Mouse (Mus musculus) heart, embryonic 16.5 days (tissue): ENCODE data around the gene Wnt10a. TPM values are rescaled to one million over a fixed set of nuclear protein-coding genes. Genes with fewer than 3 reads are reported as not detected.

ENCODE experiments used
- ATAC-seq: fragments of 200-750 bp; cut with Nextera tagmentation; replicated peaks from 2 replicates; pipeline ENCODE4 v1.8.0; 2017; ENCODE audit warnings: moderate number of reproducible peaks; ENCODE audit not compliant: insufficient read depth, low FRiP score; ENCODE audit errors: extremely low read depth
- H3K27ac ChIP-seq: fragments of 300-500 bp; sonication (generic); 2 replicates; pipeline ENCODE4 v1.5.1; 2014; ENCODE audit warnings: mild to moderate bottlenecking, low read length, control low read depth, moderate library complexity
- H3K27me3 ChIP-seq: fragments of 300-500 bp; sonication (generic); 2 replicates; pipeline ENCODE4 v1.6.1; 2014; ENCODE audit warnings: low read length, mixed read lengths; ENCODE audit not compliant: control insufficient read depth, insufficient read depth
- H3K36me3 ChIP-seq: fragments of 300-500 bp; sonication (generic); 2 replicates; pipeline ENCODE4 v1.6.1; 2014; ENCODE audit not compliant: control insufficient read depth, insufficient read depth
- H3K4me1 ChIP-seq: fragments of 300-500 bp; sonication (generic); 2 replicates; pipeline ENCODE4 v1.6.1; 2014; ENCODE audit warnings: low read length, mixed read lengths; ENCODE audit not compliant: control insufficient read depth, insufficient read depth
- H3K4me2 ChIP-seq: fragments of 300-500 bp; sonication (generic); 2 replicates; pipeline ENCODE4 v1.6.1; 2014; ENCODE audit warnings: low read depth, mild to moderate bottlenecking, control low read depth, low read length
- H3K4me3 ChIP-seq: fragments of 300-500 bp; sonication (generic); 2 replicates; pipeline ENCODE4 v1.5.1; 2014; ENCODE audit warnings: mild to moderate bottlenecking, control low read depth, low read length
- H3K9ac ChIP-seq: fragments of 300-500 bp; sonication (generic); 2 replicates; pipeline ENCODE4 v1.6.1; 2014; ENCODE audit warnings: low read length, control low read depth
- H3K9me3 ChIP-seq: fragments of 300-500 bp; sonication (generic); replicated peaks from 2 replicates; pipeline ENCODE4 v1.6.1; 2016; ENCODE audit warnings: low read length; ENCODE audit not compliant: control insufficient read depth
- WGBS: fragments of 180-500 bp; shearing (Covaris S2); extraction: QIAGEN DNeasy Blood & Tissue Kit; methylation state at CpG from one replicate; pipeline ENCODE4 v1.1.7; 2014; 5-methylcytosine and 5-hydroxymethylcytosine counted together
- polyA plus RNA-seq: library from polyadenylated mRNA; unstranded; fragments of >200 nt; fragmentation: Nextera tagmentation; extraction: Ambion mirVana; gene quantifications from 2 replicates; pipeline ENCODE4 v1.2.1, GENCODE M21; 2015

Wnt10a gene
- polyA plus RNA-seq: 0.20 and 0.24 TPM in 2 replicates

DNA sequence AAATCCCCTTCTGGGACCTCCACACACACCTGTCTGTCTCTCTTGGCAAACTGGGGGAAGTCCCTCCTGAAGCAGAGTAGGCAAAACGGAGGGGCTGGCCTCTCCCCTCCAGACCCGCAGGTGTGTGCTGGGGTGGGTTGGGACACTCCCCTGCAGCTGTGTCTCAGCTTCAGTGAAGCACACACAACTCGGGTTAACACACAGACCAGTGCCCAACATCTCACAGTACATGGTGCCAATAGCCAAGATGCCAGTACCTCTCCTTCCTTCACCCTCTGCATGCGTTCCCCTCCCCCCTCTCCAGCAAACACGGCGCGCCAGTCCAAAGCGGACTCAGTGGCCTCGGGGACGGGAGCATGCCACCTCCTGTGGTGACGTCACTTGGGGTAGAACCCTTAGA is at the start of gene Wnt10a:
Wnt10a (plus strand) TSS at position 268 of the 400 bp plus-strand sequence.
- peak within 1 kb of the TSS; percentile 41 for H3K4me3 ChIP-seq
- H3K4me2 ChIP-seq: peak within 1 kb of the TSS; percentile 61
- H3K4me1 ChIP-seq: peaks cover 15% of the 10 kb centered on the region
- H3K36me3 ChIP-seq: no peaks in the 10 kb centered on the region
- H3K27ac ChIP-seq: no peak within 1 kb of the TSS
- ATAC-seq: no peak
- 0 out of 2 replicates have a peak within 1 kb of the TSS, but pooled peaks have one; percentile 42 for H3K9ac ChIP-seq
- WGBS: 2% methylated on average over 11 of the region's 11 CpGs
- H3K9me3 ChIP-seq: no peaks in the 10 kb centered on the region
- H3K27me3 ChIP-seq: peaks cover 98% of the 10 kb centered on the region

DNA sequence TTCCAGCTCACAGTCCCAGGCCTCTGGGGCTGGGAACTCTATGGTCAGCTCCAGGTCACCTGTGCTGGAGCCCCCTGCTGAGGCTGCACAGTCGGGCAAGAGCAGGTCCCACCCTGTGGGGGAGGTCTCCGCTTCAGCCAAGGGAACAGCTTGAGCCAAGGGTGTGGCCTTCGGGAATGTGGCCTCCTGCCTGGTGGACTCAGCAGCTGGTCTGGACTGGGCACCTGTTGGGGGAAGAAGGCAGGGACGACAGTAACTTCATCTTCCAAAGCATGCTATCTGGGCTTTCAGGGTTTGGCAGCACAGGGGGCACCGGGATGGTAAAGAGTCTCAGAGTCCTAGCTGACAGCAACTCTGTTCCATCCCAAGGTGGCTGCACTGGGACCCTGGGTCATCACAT is 44.0 kb upstream of the Wnt10a start:
- peaks cover 11% of the 10 kb centered on the region for H3K4me1 ChIP-seq
- no peak overlapping the region for H3K27ac ChIP-seq
- no peak overlapping the region for H3K4me3 ChIP-seq
- no peaks in the 10 kb centered on the region for H3K36me3 ChIP-seq
- H3K4me2 ChIP-seq: no peak overlapping the region
- 63% methylated on average over 5 of the region's 5 CpGs for WGBS
- ATAC-seq: no peak
- no peaks in the 10 kb centered on the region for H3K27me3 ChIP-seq
- H3K9me3 ChIP-seq: no peaks in the 10 kb centered on the region
- no peak overlapping the region for H3K9ac ChIP-seq

DNA sequence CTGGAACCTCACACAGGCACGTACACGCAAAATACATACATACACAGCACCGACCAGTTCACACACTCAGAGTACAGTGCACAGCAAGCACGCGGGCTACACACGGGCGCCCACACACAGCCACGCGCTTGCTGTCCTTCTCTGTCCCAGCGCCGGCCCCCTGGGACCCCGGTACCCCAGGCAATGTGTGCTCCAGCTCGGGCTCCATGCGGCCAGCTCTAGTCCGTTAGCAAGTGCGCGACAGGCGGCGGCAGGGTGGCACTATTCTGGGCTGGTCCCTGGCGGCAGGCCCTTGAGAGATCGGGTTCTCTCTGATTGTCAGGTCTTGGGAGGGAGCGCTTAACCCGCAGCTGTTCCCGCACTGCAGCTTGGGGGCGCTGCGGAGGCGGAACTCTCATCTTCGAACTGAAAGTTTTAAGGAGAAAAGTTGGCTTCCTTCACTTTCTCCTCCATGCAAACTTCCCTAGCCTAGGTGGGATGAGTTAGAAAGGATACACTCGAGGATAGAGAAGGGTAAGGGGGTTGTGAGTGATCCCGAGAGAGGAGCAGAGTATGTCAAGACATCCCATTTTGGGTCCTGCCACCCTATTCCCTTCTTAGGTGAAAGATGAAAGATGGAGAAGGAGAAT is 42.6 kb upstream of the Wnt10a start, which contains the start of gene Prkag3:
Prkag3 (minus strand) TSS at position 579 of the 629 bp plus-strand sequence.
- ATAC-seq: peak; percentile 87
- no peaks in the 10 kb centered on the region for H3K27me3 ChIP-seq
- 6% methylated on average over 30 of the region's 30 CpGs for WGBS
- H3K4me2 ChIP-seq: peak within 1 kb of the TSS; percentile 59
- H3K9ac ChIP-seq: peak within 1 kb of the TSS; percentile 63
- peak within 1 kb of the TSS; percentile 78 for H3K27ac ChIP-seq
- no peaks in the 10 kb centered on the region for H3K36me3 ChIP-seq
- H3K4me1 ChIP-seq: peaks cover 11% of the 10 kb centered on the region
- H3K9me3 ChIP-seq: no peaks in the 10 kb centered on the region
- peak within 1 kb of the TSS; percentile 49 for H3K4me3 ChIP-seq

DNA sequence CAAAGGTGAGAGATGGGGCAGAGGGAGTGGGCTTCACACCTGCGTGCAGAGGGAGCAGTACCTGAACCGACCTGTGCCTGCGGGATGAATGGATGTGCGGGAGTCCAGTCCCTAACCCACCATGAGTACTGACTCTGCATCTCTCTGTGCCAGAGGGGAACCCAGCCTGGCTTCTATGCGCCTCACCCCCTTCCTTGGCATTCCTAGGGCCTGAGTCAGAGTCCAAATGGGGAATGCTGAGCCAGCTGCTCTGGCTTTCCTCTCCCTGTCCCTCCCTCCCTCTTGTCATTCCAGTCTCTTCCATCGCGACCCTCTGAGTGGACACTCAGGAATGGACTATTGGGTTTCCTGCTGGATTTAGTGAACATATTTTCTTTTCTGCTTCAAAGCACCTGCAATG is 42.0 kb upstream of the Wnt10a start:
- WGBS: 31% methylated on average over 7 of the region's 7 CpGs
- H3K4me1 ChIP-seq: peaks cover 11% of the 10 kb centered on the region
- no peaks in the 10 kb centered on the region for H3K9me3 ChIP-seq
- H3K36me3 ChIP-seq: no peaks in the 10 kb centered on the region
- peak overlapping the region; percentile 49 for H3K4me3 ChIP-seq
- H3K9ac ChIP-seq: peak overlapping the region; percentile 63
- no peaks in the 10 kb centered on the region for H3K27me3 ChIP-seq
- peak overlapping the region; percentile 59 for H3K4me2 ChIP-seq
- H3K27ac ChIP-seq: peak overlapping the region; percentile 78
- ATAC-seq: peak; percentile 92

DNA sequence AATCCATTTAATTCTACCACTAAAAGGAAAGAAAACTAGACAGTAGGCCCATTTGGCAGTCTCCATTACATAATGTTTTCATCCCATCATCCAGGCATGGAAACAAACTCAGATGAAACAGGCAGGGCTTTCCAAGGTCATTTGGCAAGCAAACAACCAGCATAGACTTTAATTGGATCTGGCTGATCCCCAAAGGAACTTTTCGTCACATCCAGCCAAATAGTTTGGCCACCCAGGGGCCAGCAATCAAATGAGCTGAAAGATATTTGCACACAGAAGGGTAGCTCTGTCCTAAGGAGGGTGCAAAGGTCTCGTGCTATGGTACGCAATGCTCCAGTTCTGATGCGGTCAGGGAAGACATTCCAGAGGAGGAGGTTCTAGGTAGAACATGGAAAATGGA is 40.6 kb upstream of the Wnt10a start:
- no peak overlapping the region for H3K27ac ChIP-seq
- H3K4me3 ChIP-seq: no peak overlapping the region
- no peak overlapping the region for H3K4me2 ChIP-seq
- peaks cover 11% of the 10 kb centered on the region for H3K4me1 ChIP-seq
- no peaks in the 10 kb centered on the region for H3K36me3 ChIP-seq
- no peaks in the 10 kb centered on the region for H3K9me3 ChIP-seq
- ATAC-seq: no peak
- no peaks in the 10 kb centered on the region for H3K27me3 ChIP-seq
- no peak overlapping the region for H3K9ac ChIP-seq
- 74% methylated on average over 4 of the region's 4 CpGs for WGBS

DNA sequence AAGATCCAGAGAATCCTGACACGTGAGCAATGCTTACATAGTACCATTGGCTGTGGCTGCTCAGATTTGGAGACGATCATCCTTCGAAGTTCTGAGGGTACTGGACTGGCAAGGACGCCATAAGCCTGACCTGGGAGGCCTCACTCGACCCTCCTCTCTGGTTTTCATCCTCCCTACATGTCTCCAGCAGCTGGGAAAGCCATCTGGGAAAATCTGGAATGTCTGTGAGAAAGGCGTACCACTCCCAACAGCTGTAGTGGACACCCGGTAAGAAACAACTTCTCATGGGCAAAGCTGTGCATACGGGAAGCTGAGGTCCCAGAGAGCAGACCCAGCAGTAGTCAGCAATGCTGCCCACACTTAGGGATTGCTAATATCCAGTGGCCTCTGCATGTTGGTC is 39.2 kb upstream of the Wnt10a start:
- Histone ChIP-seq H3K4me3 (no peak overlapping the region), H3K27me3 (no peaks in the 10 kb centered on the region), H3K9me3 (no peaks in the 10 kb centered on the region), H3K4me2 (no peak overlapping the region), H3K27ac (no peak overlapping the region), H3K36me3 (no peaks in the 10 kb centered on the region), H3K4me1 (peaks cover 11% of the 10 kb centered on the region), H3K9ac (no peak overlapping the region)
- ATAC-seq: no peak
- WGBS: 83% methylated on average over 8 of the region's 8 CpGs

DNA sequence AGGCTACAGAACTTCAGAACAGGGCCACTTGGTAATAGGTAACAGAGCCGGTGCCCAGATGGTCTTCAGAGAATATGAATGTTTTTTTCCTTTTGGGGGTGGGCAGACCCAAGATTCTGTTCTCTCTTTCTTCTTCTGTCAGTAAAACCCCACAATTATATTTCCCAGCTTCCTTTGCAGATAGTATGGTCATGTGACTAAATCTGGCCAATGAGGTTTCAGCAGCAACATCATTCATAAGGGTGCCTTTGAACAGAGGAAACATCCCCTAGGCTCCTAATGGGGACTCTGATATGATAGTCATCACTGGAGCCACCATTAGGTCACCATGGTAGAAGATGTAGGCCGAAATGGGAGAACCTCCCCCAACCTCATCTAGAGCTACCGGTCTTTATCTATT is 38.5 kb upstream of the Wnt10a start:
- Histone ChIP-seq H3K4me1 (peaks cover 11% of the 10 kb centered on the region), H3K36me3 (no peaks in the 10 kb centered on the region), H3K27me3 (no peaks in the 10 kb centered on the region), H3K27ac (no peak overlapping the region), H3K4me2 (no peak overlapping the region), H3K9ac (no peak overlapping the region), H3K4me3 (no peak overlapping the region), H3K9me3 (no peaks in the 10 kb centered on the region)
- 92% methylated on average over 3 of the region's 3 CpGs for WGBS
- ATAC-seq: no peak

DNA sequence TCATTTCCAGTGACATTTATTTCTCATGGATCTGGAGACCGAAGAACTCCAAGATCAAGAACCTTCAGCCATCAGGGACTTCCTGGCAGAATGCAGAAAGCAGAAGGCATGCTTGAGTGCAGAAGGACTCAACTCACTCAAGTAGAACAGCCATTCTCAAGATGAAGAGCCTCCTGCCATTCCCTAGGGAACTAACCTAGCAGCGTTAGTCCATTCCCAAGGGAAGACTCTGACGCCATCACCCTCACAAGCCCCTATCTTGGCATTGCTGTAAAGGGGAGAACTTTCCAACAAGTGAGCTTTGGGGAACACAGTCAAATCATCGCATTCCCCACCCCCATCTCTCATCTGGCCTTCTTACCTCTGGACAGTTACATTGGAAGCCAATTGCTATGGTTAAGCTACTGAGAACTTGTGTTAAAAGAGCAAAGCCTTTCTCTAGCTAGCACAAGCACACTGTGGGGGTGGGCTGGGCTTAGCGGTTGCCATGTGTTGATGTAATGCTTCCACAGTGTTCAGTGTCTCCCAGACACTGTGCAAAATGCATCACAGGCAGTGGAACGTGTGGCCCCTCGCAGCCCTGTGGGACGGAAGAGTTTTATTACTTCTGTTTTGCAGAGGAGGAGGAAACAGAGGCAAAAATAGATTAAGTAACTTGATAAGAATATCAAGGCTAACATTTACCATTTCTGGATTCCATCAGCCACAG is 37.9 kb upstream of the Wnt10a start:
- Histone ChIP-seq H3K4me2 (no peak overlapping the region), H3K27ac (no peak overlapping the region), H3K4me3 (no peak overlapping the region), H3K9me3 (no peaks in the 10 kb centered on the region), H3K36me3 (no peaks in the 10 kb centered on the region), H3K27me3 (no peaks in the 10 kb centered on the region), H3K9ac (no peak overlapping the region), H3K4me1 (peaks cover 11% of the 10 kb centered on the region)
- 83% methylated on average over 8 of the region's 8 CpGs for WGBS
- no peak for ATAC-seq

DNA sequence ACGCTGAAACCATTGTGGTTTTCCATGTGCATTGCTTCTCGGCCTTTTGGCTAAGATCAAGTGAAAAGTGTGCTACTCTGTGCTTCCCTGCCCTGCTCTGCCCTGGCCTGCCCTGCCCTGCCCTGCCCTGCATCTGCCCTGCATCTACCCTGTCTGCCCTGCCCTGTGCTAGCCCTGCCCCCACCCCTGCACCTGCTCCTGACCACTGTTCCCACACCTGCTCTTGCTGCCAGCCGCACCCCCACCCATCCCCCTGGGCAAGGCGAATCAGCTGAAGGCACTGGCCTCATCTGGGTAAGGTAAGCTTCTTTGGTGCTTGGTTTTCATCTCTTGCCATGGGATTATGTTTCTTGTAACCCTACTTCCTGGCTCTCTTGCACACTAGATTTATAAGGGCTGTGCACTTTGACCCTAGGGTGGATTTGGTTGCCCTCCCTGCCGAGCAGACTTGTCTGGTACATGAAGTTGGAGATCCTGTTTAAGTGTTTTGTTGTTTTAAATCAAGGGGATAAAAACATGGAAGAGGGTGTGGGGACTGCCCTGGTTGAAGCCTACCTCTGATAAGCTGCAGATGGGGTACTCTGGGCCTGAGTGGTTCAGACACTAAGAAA is 37.0 kb upstream of the Wnt10a start:
- Histone ChIP-seq H3K4me3 (no peak overlapping the region), H3K27ac (no peak overlapping the region), H3K27me3 (no peaks in the 10 kb centered on the region), H3K9me3 (no peaks in the 10 kb centered on the region), H3K4me1 (peaks cover 8% of the 10 kb centered on the region), H3K36me3 (no peaks in the 10 kb centered on the region), H3K4me2 (no peak overlapping the region), H3K9ac (no peak overlapping the region)
- ATAC-seq: no peak
- 68% methylated on average over 5 of the region's 5 CpGs for WGBS
